Mouse (Mus musculus): ENCODE measurements at regions not wholly inside any gene's neighbourhood (a gene's known extent, or its start where the extent isn't known, plus 50 kb on each side); places are given as distances from the start of the nearest gene placed in this dataset.

GRCm38 (mm10) chr8:128002386-128002785 lies 356.0 kb upstream of the Nrp1 start:
- TF ChIP-seq POLR2A (IDR thresholded peaks at IDR 0.05; ENCODE audit: insufficient read length, low read depth) (no peak), USF1 (IDR thresholded peaks at IDR 0.05; ENCODE audit: low read depth) (no peak), POLR2AphosphoS2 (IDR thresholded peaks at IDR 0.05; ENCODE audit: insufficient read length, low read depth) (no peak), TCF12 (IDR thresholded peaks at IDR 0.05; ENCODE audit: insufficient read depth, poor library complexity, severe bottlenecking) (no peak), MYOG (IDR thresholded peaks at IDR 0.05; ENCODE audit: control insufficient read depth in 1 of 3, insufficient read depth in 1 of 3, insufficient read length in 2 of 3, low read depth in 2 of 3) (no peak), E2F4 (IDR thresholded peaks at IDR 0.05; ENCODE audit: insufficient read depth) (no peak), REST (IDR thresholded peaks at IDR 0.05; ENCODE audit: insufficient read depth, insufficient read length) (no peak), CEBPB (IDR thresholded peaks at IDR 0.05; ENCODE audit: insufficient read depth, poor library complexity, severe bottlenecking) (no peak), MAX (IDR thresholded peaks at IDR 0.05; ENCODE audit: low read depth) (no peak), MYOD1 (IDR thresholded peaks at IDR 0.05; ENCODE audit: control insufficient read depth in 1 of 3, insufficient read length in 2 of 3, low read depth in 2 of 3) (no peak), SRF (IDR thresholded peaks at IDR 0.05; ENCODE audit: control insufficient read depth, insufficient read length, low read depth) (no peak)

All from myocyte (in vitro differentiated cells).